In genomic region chr9:119806491-119806890, GRCm38 (mm10) we compare ENCODE assay signal across 11 mouse cellular contexts. TPM values are rescaled to one million over a fixed set of nuclear protein-coding genes. Genes with fewer than 3 reads are reported as not detected.
DNase-seq lines count a peak whose midpoint lies in the region; ATAC-seq and TF ChIP-seq lines count a peak whose summit lies in the region.
"Had no signal": no experiment of that assay in that cellular context is flagged by ENCODE, and none has a peak within 500 bp of the region (broad histone marks: within the 10 kb centered on the region; RNA-seq: fewer than 3 reads in every experiment).

No protein-coding gene starts in this region.

- H3K27ac ChIP-seq in kidney, postnatal 0 days: no peak overlapping the region
- H3K27ac ChIP-seq in testis, adult 2 months (ENCODE audit: control insufficient read depth, insufficient read depth, low read depth, low read length): no peak overlapping the region

- 77% methylated on average over 2 of the region's 2 CpGs for WGBS in kidney, postnatal 0 days

- H3K36me3 ChIP-seq in kidney, postnatal 0 days (ENCODE audit: insufficient read depth, low read length): no peaks in the 10 kb centered on the region
- H3K36me3 ChIP-seq in testis, adult 2 months (ENCODE audit: control insufficient read depth, insufficient read depth, low read length): no peaks in the 10 kb centered on the region

- in situ Hi-C loops in Patski (cut with MboI; ENCODE audit: low pct_unique_long_range_greater_than_20kb): no loop called here

- no peak overlapping the region for H3K4me3 ChIP-seq in kidney, postnatal 0 days (replicated peaks; ENCODE audit: low read depth, low read length)
- no peak overlapping the region for H3K4me3 ChIP-seq in testis, adult 2 months (ENCODE audit: control insufficient read depth, low read depth, low read length)

- DNase-seq in kidney, postnatal 0 days (ENCODE audit: low spot score): no peak
- no peak for DNase-seq in kidney, adult 11 months
- no peak for DNase-seq in testis, postnatal 10 days (ENCODE audit: low spot score)
- no peak for DNase-seq in Patski (ENCODE audit: low read depth, low spot score)
- peak; percentile 15 for DNase-seq in thymus, postnatal 25 days
- no peak for DNase-seq in cerebellum, adult 8-10 months
- DNase-seq in ovary, postnatal 36 days (ENCODE audit: low spot score): no peak
- DNase-seq: cerebellum, postnatal 36 days; heart, adult 18-20 months; heart, postnatal 36 days had no signal

- no peak for ATAC-seq in kidney, postnatal 0 days (replicated peaks; ENCODE audit: low FRiP score, low read depth)
- no peak for ATAC-seq in Patski

- no peaks in the 10 kb centered on the region for H3K27me3 ChIP-seq in kidney, postnatal 0 days (ENCODE audit: insufficient read depth, low read length)
- H3K27me3 ChIP-seq in testis, adult 2 months (ENCODE audit: control insufficient read depth, insufficient read depth, low read length): no peaks in the 10 kb centered on the region
- peaks cover 24% of the 10 kb centered on the region for H3K27me3 ChIP-seq in Patski

- TF ChIP-seq CTCF in kidney, postnatal 0 days (IDR thresholded peaks at IDR 0.05; ENCODE audit: low read depth): peak; percentile 36; the same call in 1 of the 2 replicates
- TF ChIP-seq CTCF in testis, adult 2 months (IDR thresholded peaks at IDR 0.05; ENCODE audit: control insufficient read depth, insufficient read depth, insufficient replicate concordance, low read depth, low read length): peak; percentile 51; the same call in 1 of the 2 replicates
- peak; percentile 62 for TF ChIP-seq CTCF in Patski (IDR thresholded peaks at IDR 0.05)

- H3K4me1 ChIP-seq in kidney, postnatal 0 days (replicated peaks; ENCODE audit: insufficient read depth, low read length): no peaks in the 10 kb centered on the region
- H3K4me1 ChIP-seq in testis, adult 2 months (ENCODE audit: control insufficient read depth, insufficient read depth, low read length): no peaks in the 10 kb centered on the region

- POLR2A ChIA-PET in Patski (lab: Charles Lee): no interaction called here

- TF ChIP-seq POLR2A in testis, adult 2 months (IDR thresholded peaks at IDR 0.05; ENCODE audit: control insufficient read depth, low read depth, low read length): no peak

- CTCF ChIA-PET in Patski (lab: Charles Lee): interaction anchor here (0.7 to 1.5 kb wide), 2 partner anchors 9 to 27 kb away, joined by 3 read pairs; no protein-coding TSS in a partner anchor

- no peaks in the 10 kb centered on the region for H3K9me3 ChIP-seq in kidney, postnatal 0 days (replicated peaks; ENCODE audit: low read length)

- H3K9ac ChIP-seq in kidney, postnatal 0 days (ENCODE audit: low read depth, low read length): no peak overlapping the region

- no peak overlapping the region for H3K4me2 ChIP-seq in kidney, postnatal 0 days (ENCODE audit: low read length)

RNA-seq across cellular contexts. Expression of gene Scn11a, which starts 18.8 kb away (rescaled TPM):
- polyA plus RNA-seq in kidney, postnatal 0 days (2015; fragmentation: Nextera tagmentation; extraction: Ambion mirVana): 0.07 TPM in 1 of 2 replicates, not detected in the other
- 0.20 and 0.26 TPM in 2 replicates for polyA plus RNA-seq in testis, adult 2 months (2012; rRNA removed)
- polyA plus RNA-seq in Patski (2021): not detected
